Mouse (Mus musculus) stomach, embryonic 16.5 days (tissue): ENCODE measurements at regions not wholly inside any gene's neighbourhood (a gene's known extent, or its start where the extent isn't known, plus 50 kb on each side); places are given as distances from the start of the nearest gene placed in this dataset.

Source experiments
- ATAC-seq: fragments of 200-750 bp; cut with Nextera tagmentation; 2 replicates; pipeline ENCODE4 v1.8.0; 2017; ENCODE audit warnings: moderate number of reproducible peaks, moderate TSS enrichment; ENCODE audit not compliant: insufficient read depth, low FRiP score
- H3K27ac ChIP-seq: fragments of 300-500 bp; sonication (generic); 2 replicates; pipeline ENCODE4 v1.5.1; 2014; ENCODE audit warnings: low read length
- H3K27me3 ChIP-seq: fragments of 300-500 bp; sonication (generic); 2 replicates; pipeline ENCODE4 v1.6.1; 2014; ENCODE audit warnings: low read length, control low read depth, mixed read lengths; ENCODE audit not compliant: control insufficient read depth, insufficient read depth
- H3K36me3 ChIP-seq: fragments of 300-500 bp; sonication (generic); 2 replicates; pipeline ENCODE4 v1.6.1; 2014; ENCODE audit warnings: low read length; ENCODE audit not compliant: control insufficient read depth, insufficient read depth
- H3K4me1 ChIP-seq: fragments of 300-500 bp; sonication (generic); 2 replicates; pipeline ENCODE4 v1.6.1; 2014; ENCODE audit warnings: low read length, control low read depth, mixed read lengths; ENCODE audit not compliant: control insufficient read depth, insufficient read depth
- H3K4me2 ChIP-seq: fragments of 300-500 bp; sonication (generic); 2 replicates; pipeline ENCODE4 v1.6.1; 2014; ENCODE audit warnings: low read depth, low read length, mixed read lengths
- H3K4me3 ChIP-seq: fragments of 300-500 bp; sonication (generic); replicated peaks from 2 replicates; pipeline ENCODE4 v1.5.1; 2014; ENCODE audit warnings: mild to moderate bottlenecking, low read length
- H3K9ac ChIP-seq: fragments of 300-500 bp; sonication (generic); 2 replicates; pipeline ENCODE4 v1.6.1; 2014; ENCODE audit warnings: low read length
- H3K9me3 ChIP-seq: fragments of 300-500 bp; sonication (generic); replicated peaks from 2 replicates; pipeline ENCODE4 v1.6.1; 2016; ENCODE audit warnings: low read length, control low read depth; ENCODE audit not compliant: control insufficient read depth
- WGBS: fragments of 180-500 bp; shearing (Covaris S2); extraction: QIAGEN DNeasy Blood & Tissue Kit; methylation state at CpG from one replicate; pipeline ENCODE4 v1.1.7; 2014; 5-methylcytosine and 5-hydroxymethylcytosine counted together

DNA sequence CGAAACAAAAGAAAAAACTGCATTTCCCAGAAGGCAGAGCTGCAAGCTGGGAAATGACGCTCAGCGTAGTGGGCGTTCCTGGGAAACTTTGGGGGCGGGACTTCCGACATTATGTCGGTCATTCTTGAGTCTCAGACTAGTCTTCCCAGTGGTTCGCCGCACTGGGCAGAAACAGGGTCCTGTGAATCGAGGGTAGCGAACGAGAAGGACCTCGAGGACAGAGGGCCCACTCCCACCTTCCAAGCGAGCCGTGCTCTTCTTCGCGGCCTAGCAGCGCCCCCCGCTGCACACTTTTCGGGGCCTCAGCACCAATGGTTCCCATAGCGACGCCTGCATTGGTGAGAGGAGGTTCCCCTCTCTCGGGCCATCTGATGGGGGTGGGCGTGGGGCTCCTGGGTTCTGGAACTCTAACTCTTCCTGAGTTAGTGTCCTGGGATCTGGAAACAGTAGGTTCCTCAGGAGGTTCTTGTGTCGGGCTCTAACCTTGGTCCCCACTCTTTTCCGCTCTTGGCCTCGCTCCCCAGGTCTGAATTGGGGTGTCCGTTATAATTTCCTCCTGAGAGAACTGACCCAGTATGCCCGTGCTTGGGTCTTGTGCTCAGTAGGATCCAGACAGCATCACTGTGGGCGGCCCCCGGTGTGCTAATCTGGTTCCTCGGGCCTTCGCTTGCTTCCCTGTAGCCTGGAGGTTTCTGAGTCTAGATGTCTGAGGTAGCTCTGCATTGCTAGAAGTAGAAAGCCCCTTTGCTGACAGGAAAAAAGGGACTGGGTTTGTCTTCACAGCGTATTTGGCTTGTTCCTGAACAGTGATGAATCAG is 52.8 kb upstream of the Gramd1a start:
- H3K9ac ChIP-seq, result peak overlapping the region; percentile 84
- no peaks in the 10 kb centered on the region for H3K9me3 ChIP-seq
- peak; percentile 68; the same call in 1 of the 2 replicates for ATAC-seq
- H3K4me3 ChIP-seq, result peak overlapping the region; percentile 78
- peaks cover 4% of the 10 kb centered on the region; the same call in 1 of the 2 replicates for H3K4me1 ChIP-seq
- H3K4me2 ChIP-seq, result peak overlapping the region; percentile 70
- no peak overlapping the region for H3K27ac ChIP-seq
- no peaks in the 10 kb centered on the region for H3K36me3 ChIP-seq
- 32% methylated on average over 34 of the region's 34 CpGs for WGBS
- no peaks in the 10 kb centered on the region for H3K27me3 ChIP-seq

DNA sequence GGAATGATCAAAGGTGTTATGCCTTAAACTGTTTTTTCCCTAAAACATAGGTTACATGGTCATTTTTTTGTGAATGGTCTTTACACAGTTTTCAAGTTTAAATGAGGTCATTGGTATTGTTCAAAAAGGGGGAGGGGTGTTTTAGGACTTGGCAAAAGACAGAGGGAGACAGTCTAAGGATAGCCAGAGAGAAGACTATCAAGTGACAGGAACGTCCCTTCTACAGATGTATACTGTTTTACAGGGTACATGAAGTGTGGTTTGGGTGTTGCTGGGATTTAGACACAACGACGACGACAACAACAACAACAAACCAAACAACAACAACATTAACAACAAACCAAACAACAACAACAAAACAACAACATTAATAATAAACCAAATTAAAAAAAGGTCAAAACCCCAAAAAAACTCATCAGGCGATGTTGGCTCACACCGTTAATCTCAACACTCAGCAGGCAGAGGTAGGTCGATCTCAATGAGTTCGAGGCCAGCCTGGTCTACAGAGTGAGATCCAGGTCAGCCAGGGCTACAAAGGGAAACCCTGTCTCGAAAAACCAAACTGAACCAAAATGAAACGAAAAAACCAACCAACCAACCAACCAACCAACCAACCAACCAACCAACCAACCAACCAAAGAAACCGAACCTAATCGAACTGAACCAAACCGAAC is 52.0 kb upstream of the Gramd1a start:
- H3K27ac ChIP-seq, result no peak overlapping the region
- no peaks in the 10 kb centered on the region for H3K9me3 ChIP-seq
- no peaks in the 10 kb centered on the region for H3K36me3 ChIP-seq
- no peak overlapping the region for H3K9ac ChIP-seq
- WGBS, result 68% methylated on average over 13 of the region's 13 CpGs
- ATAC-seq, result peak; percentile 65; the same call in 1 of the 2 replicates
- H3K27me3 ChIP-seq, result no peaks in the 10 kb centered on the region
- H3K4me3 ChIP-seq, result peak overlapping the region; percentile 78
- peaks cover 4% of the 10 kb centered on the region; the same call in 1 of the 2 replicates for H3K4me1 ChIP-seq
- H3K4me2 ChIP-seq, result peak overlapping the region; percentile 35; the same call in 1 of the 2 replicates
